Mouse (Mus musculus): ENCODE measurements around the gene Ppp1r27.
"Not testable (repeated sequence)": the region's sequence is repeated elsewhere in the genome, so short reads cannot be mapped to it uniquely, and the experiment has no call there.

Gene Ppp1r27

GRCm38 (mm10) chr11:120575940-120576339 lies 25.0 kb upstream of the Ppp1r27 start:
- in situ Hi-C loops (cut with MboI) = no loop called here

- in situ Hi-C loops (cut with MboI) = no loop called here
These were observed 24.1 kb upstream of the Ppp1r27 start for GRCm38 (mm10) chr11:120575046-120575445.

- in situ Hi-C loops (cut with MboI) = no loop called here
These were observed 23.3 kb upstream of the Ppp1r27 start for GRCm38 (mm10) chr11:120574278-120574600.

- in situ Hi-C loops (cut with MboI) = no loop called here
These were observed 22.8 kb upstream of the Ppp1r27 start for GRCm38 (mm10) chr11:120573585-120574277.

GRCm38 (mm10) chr11:120572752-120573584 lies 22.0 kb upstream of the Ppp1r27 start, which contains the start of gene P4hb:
TSS of gene P4hb (minus strand) at chr11:120573253.
- in situ Hi-C loops (cut with MboI) = no loop called here

GRCm38 (mm10) chr11:120572417-120572751 lies 21.5 kb upstream of the Ppp1r27 start:
- in situ Hi-C loops (cut with MboI) = no loop called here

- in situ Hi-C loops (cut with MboI) = no loop called here
These were observed 21.0 kb upstream of the Ppp1r27 start for GRCm38 (mm10) chr11:120571754-120572416.

GRCm38 (mm10) chr11:120571122-120571521 lies 20.2 kb upstream of the Ppp1r27 start:
- in situ Hi-C loops (cut with MboI) = no loop called here

GRCm38 (mm10) chr11:120568324-120568723 lies 17.4 kb upstream of the Ppp1r27 start:
- in situ Hi-C loops (cut with MboI) = no loop called here

- in situ Hi-C loops (cut with MboI) = no loop called here
These were observed 14.2 kb upstream of the Ppp1r27 start for GRCm38 (mm10) chr11:120565114-120565513.

- in situ Hi-C loops (cut with MboI) = no loop called here
These were observed 12.0 kb upstream of the Ppp1r27 start for GRCm38 (mm10) chr11:120562949-120563348.

- in situ Hi-C loops (cut with MboI) = no loop called here
These were observed 10.2 kb upstream of the Ppp1r27 start for GRCm38 (mm10) chr11:120560952-120561728.

- in situ Hi-C loops (cut with MboI) = not testable (repeated sequence)
These were observed 7.9 kb upstream of the Ppp1r27 start for GRCm38 (mm10) chr11:120558843-120559242.

GRCm38 (mm10) chr11:120555260-120555659 lies 4.3 kb upstream of the Ppp1r27 start:
- in situ Hi-C loops (cut with MboI) = no loop called here

- in situ Hi-C loops (cut with MboI) = no loop called here
These were observed 3.9 kb upstream of the Ppp1r27 start for GRCm38 (mm10) chr11:120554834-120555233.

- in situ Hi-C loops (cut with MboI) = no loop called here
These were observed 1.8 kb upstream of the Ppp1r27 start for GRCm38 (mm10) chr11:120552736-120553135.

GRCm38 (mm10) chr11:120549986-120550809 lies 734 bp downstream of the Ppp1r27 start:
- in situ Hi-C loops (cut with MboI) = no loop called here

GRCm38 (mm10) chr11:120549168-120549945 lies 1.6 kb downstream of the Ppp1r27 start, which contains the start of gene Mcrip1:
TSS of gene Mcrip1 (minus strand) at chr11:120549727.
- in situ Hi-C loops (cut with MboI) = no loop called here

GRCm38 (mm10) chr11:120548786-120549167 lies 2.2 kb downstream of the Ppp1r27 start:
- in situ Hi-C loops (cut with MboI) = no loop called here

- in situ Hi-C loops (cut with MboI) = no loop called here
These were observed 2.7 kb downstream of the Ppp1r27 start for GRCm38 (mm10) chr11:120548214-120548613.

Measured in mature B cell (primary cell).